Mouse (Mus musculus) CH12.LX (cell line): ENCODE results near the gene Trpc4ap. TPM values are rescaled to one million over a fixed set of nuclear protein-coding genes. Genes with fewer than 3 reads are reported as not detected.

Experiments used
- DNase-seq: peaks from one replicate; pipeline ENCODE4 v3.0.0-alpha.2; 2013; ENCODE audit errors: extremely low read depth
- H3K27ac ChIP-seq: 2 replicates; pipeline ENCODE4 v1.5.1; 2012; ENCODE audit warnings: low read depth, mild to moderate bottlenecking, control low read depth, moderate library complexity; ENCODE audit not compliant: insufficient read depth
- H3K27me3 ChIP-seq: replicated peaks from 2 replicates; pipeline ENCODE3; 2012; ENCODE audit warnings: inconsistent platforms
- H3K36me3 ChIP-seq, 2 experiments: replicated peaks in 1 of 2; 2 replicates each; pipeline versions ENCODE3 to v1.6.1; 2012; ENCODE audit warnings: inconsistent platforms in 1 of 2, low read length in 1 of 2, mild to moderate bottlenecking in 1 of 2, mixed read lengths in 1 of 2, moderate library complexity in 1 of 2; ENCODE audit not compliant: control insufficient read depth in 1 of 2, insufficient read depth in 1 of 2
- H3K4me1 ChIP-seq, 2 experiments: 2 replicates each; pipeline ENCODE4 v1.6.1; 2012; ENCODE audit warnings: inconsistent platforms in 1 of 2, moderate library complexity in 1 of 2; ENCODE audit not compliant: insufficient read depth in 2 of 2, control insufficient read depth in 1 of 2
- H3K4me2 ChIP-seq: 2 replicates; pipeline ENCODE4 v1.6.1; 2012; ENCODE audit warnings: low read depth, mild to moderate bottlenecking, control low read depth; ENCODE audit not compliant: poor library complexity, insufficient read depth, severe bottlenecking
- H3K4me3 ChIP-seq, 3 experiments: fragments of 150-350 bp in 1 of 3; sonication (generic) in 1 of 3; replicated peaks in 1 of 3; 2 replicates each; pipeline versions ENCODE3 to v1.5.1; 2011 to 2012; ENCODE audit warnings: low read depth in 2 of 3, low read length in 2 of 3, mild to moderate bottlenecking in 2 of 3, moderate library complexity in 2 of 3, control low read depth in 1 of 3, improper control_type of control experiment in 1 of 3, inconsistent platforms in 1 of 3, mixed read lengths in 1 of 3; ENCODE audit not compliant: poor library complexity in 1 of 3
- H3K79me2 ChIP-seq: replicated peaks from 2 replicates; pipeline ENCODE4 v1.6.1; 2012; ENCODE audit warnings: mild to moderate bottlenecking, moderate library complexity; ENCODE audit not compliant: control insufficient read depth, poor library complexity, insufficient read depth, severe bottlenecking; ENCODE audit errors: extremely low read depth
- H3K9ac ChIP-seq: 2 replicates; pipeline ENCODE4 v1.6.1; 2012; ENCODE audit warnings: low read depth, mild to moderate bottlenecking, control low read depth, moderate library complexity; ENCODE audit not compliant: insufficient read depth
- H3K9me3 ChIP-seq: replicated peaks from 2 replicates; pipeline ENCODE3; 2012; ENCODE audit warnings: low read length, inconsistent platforms, mixed read lengths
- BHLHE40 ChIP-seq: IDR thresholded peaks from 2 replicates; pipeline ENCODE4 v1.6.1; 2011; ENCODE audit warnings: mild to moderate bottlenecking, low read depth, low read length, improper control_type of control experiment
- CHD1 ChIP-seq: IDR thresholded peaks from 2 replicates; pipeline ENCODE4 v1.6.1; 2012; ENCODE audit warnings: low read depth, low read length, improper control_type of control experiment, inconsistent platforms
- CHD2 ChIP-seq: IDR thresholded peaks from 2 replicates; pipeline ENCODE4 v1.6.1; 2011; ENCODE audit warnings: low read length, improper control_type of control experiment
- CTCF ChIP-seq, 2 experiments: IDR thresholded peaks in 1 of 2; conservative IDR thresholded peaks in 1 of 2; 2 replicates each; pipeline ENCODE4 v1.5.1; 2011 to 2012; ENCODE audit warnings: low read depth in 2 of 2, low read length in 2 of 2, improper control_type of control experiment in 1 of 2, inconsistent platforms in 1 of 2, mild to moderate bottlenecking in 1 of 2, moderate library complexity in 1 of 2
- ELF1 ChIP-seq: IDR thresholded peaks from 2 replicates; pipeline ENCODE4 v1.6.1; 2014; ENCODE audit warnings: low read depth, mild to moderate bottlenecking, inconsistent platforms, low read length, improper control_type of control experiment
- GABPA ChIP-seq: IDR thresholded peaks from 2 replicates; pipeline ENCODE4 v1.6.1; 2012; ENCODE audit warnings: low read depth, low read length, improper control_type of control experiment, inconsistent platforms; ENCODE audit not compliant: insufficient replicate concordance
- HCFC1 ChIP-seq: IDR thresholded peaks from 2 replicates; pipeline ENCODE4 v1.6.1; 2012; ENCODE audit warnings: low read depth, mild to moderate bottlenecking, inconsistent platforms, low read length, improper control_type of control experiment
- IRF4 ChIP-seq: IDR thresholded peaks from 2 replicates; pipeline ENCODE4 v1.6.1; 2014; ENCODE audit warnings: low read depth, mild to moderate bottlenecking, inconsistent platforms, low read length, improper control_type of control experiment
- JUND ChIP-seq: conservative IDR thresholded peaks from 2 replicates; pipeline ENCODE4 v1.6.1; 2011; ENCODE audit warnings: low read depth, low read length, improper control_type of control experiment
- KAT2A ChIP-seq: IDR thresholded peaks from 2 replicates; pipeline ENCODE4 v1.6.1; 2012; ENCODE audit warnings: low read length, improper control_type of control experiment, inconsistent platforms; ENCODE audit not compliant: insufficient replicate concordance
- MAZ ChIP-seq: IDR thresholded peaks from 2 replicates; pipeline ENCODE4 v1.6.1; 2012; ENCODE audit warnings: low read depth, mild to moderate bottlenecking, inconsistent platforms, low read length, improper control_type of control experiment, moderate library complexity
- MEF2A ChIP-seq: IDR thresholded peaks from 2 replicates; pipeline ENCODE4 v1.6.1; 2014; ENCODE audit warnings: low read depth, mild to moderate bottlenecking, inconsistent platforms, low read length, improper control_type of control experiment, borderline replicate concordance
- POLR2AphosphoS2 ChIP-seq: IDR thresholded peaks from 2 replicates; pipeline ENCODE4 v1.6.1; 2011; ENCODE audit warnings: low read depth, low read length, improper control_type of control experiment
- SIN3A ChIP-seq: IDR thresholded peaks from 2 replicates; pipeline ENCODE4 v1.6.1; 2012; ENCODE audit warnings: low read length, improper control_type of control experiment, inconsistent platforms
- SMC3 ChIP-seq: IDR thresholded peaks from 2 replicates; pipeline ENCODE4 v1.6.1; 2011; ENCODE audit warnings: low read depth, low read length, improper control_type of control experiment
- USF2 ChIP-seq: conservative IDR thresholded peaks from 2 replicates; pipeline ENCODE4 v1.6.1; 2011; ENCODE audit warnings: low read depth, low read length, improper control_type of control experiment
- ZC3H11A ChIP-seq: IDR thresholded peaks from 2 replicates; pipeline ENCODE4 v1.6.1; 2012; ENCODE audit warnings: low read depth, mild to moderate bottlenecking, inconsistent platforms, low read length, improper control_type of control experiment
- ZKSCAN1 ChIP-seq: IDR thresholded peaks from 2 replicates; pipeline ENCODE4 v1.6.1; 2012; ENCODE audit warnings: low read depth, inconsistent platforms, low read length, improper control_type of control experiment, borderline replicate concordance
- ZMIZ1 ChIP-seq: IDR thresholded peaks from 2 replicates; pipeline ENCODE4 v1.6.1; 2012; ENCODE audit warnings: low read depth, mild to moderate bottlenecking, inconsistent platforms, low read length, improper control_type of control experiment
- ZNF384 ChIP-seq: IDR thresholded peaks from 2 replicates; pipeline ENCODE4 v1.6.1; 2012; ENCODE audit warnings: low read depth, low read length, improper control_type of control experiment, inconsistent platforms
- dilution Hi-C: fragments of 300-500 bp; cut with MboI; formaldehyde crosslinking; loops from 2 replicates; pipeline ENCODE4 v1.14.3; 2020; ENCODE audit warnings: low sequenced_read_pairs; ENCODE audit not compliant: extremely low pct_unique_long_range_greater_than_20kb, extremely low pct_ligation_motif_present
- in situ Hi-C: fragments of 300-500 bp; cut with MboI; formaldehyde crosslinking; loops from 3 replicates; pipeline ENCODE4 v1.14.3; 2019; ENCODE audit warnings: low sequenced_read_pairs, low pct_ligation_motif_present, low pct_unique_long_range_greater_than_20kb, mixed read lengths
- polyA plus RNA-seq: library from polyadenylated mRNA; unstranded; fragments of >175 nt; gene quantifications from 2 replicates; pipeline ENCODE4 v1.2.1, GENCODE M21; 2012; ENCODE audit warnings: low read depth; ENCODE audit not compliant: insufficient read length
- total RNA-seq, 2 experiments: library from RNA; depleted of rRNA; stranded (reverse); fragments of 300-350 nt in 1 of 2; fragments of >200 nt in 1 of 2; gene quantifications; 2 replicates each; pipeline ENCODE4 v1.2.3; 2012 to 2014

Gene Trpc4ap
- total and polyA plus RNA-seq, 3 experiments, result 52.8 to 105 (median 55.8) TPM

DNA sequence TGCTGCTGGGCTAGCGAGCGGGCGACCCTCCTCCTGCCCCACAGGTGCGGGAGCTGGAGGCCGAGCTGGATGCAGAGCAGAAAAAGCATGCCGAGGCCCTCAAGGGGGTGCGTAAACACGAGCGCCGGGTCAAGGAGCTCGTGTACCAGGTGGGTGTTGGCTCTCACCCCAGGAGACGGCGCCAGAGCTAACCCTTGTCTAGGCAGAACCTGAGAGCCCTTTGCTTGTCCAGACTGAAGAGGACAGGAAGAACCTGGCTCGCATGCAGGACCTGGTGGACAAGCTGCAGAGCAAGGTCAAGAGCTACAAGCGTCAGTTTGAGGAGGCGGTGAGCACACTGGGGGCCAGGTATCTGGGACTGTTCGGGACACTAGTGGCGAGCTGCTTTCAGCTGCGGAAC lies 59.1 kb downstream of the Trpc4ap start:
- Histone ChIP-seq H3K27me3 (no peaks in the 10 kb centered on the region), H3K9me3 (no peaks in the 10 kb centered on the region), H3K79me2 (no peaks in the 10 kb centered on the region), H3K4me1 (no peaks in the 10 kb centered on the region), H3K27ac (no peak overlapping the region), H3K9ac (no peak overlapping the region), H3K4me3 (no peak overlapping the region), H3K36me3 (peaks cover 50 to 94% of the 10 kb centered on the region in 2 experiments), H3K4me2 (no peak overlapping the region)
- TF ChIP-seq ZMIZ1 (no peak), IRF4 (no peak), ZC3H11A (no peak), ZNF384 (no peak), CHD2 (no peak), MAZ (no peak), GABPA (no peak), JUND (no peak), SMC3 (no peak)
- in situ Hi-C loops, result no loop called here
- DNase-seq, result no peak
- dilution Hi-C loops, result no loop called here

GRCm38 (mm10) chr2:155632138-155632936 lies 59.8 kb downstream of the Trpc4ap start:
- no peak overlapping the region for H3K9ac ChIP-seq
- H3K27me3 ChIP-seq, result no peaks in the 10 kb centered on the region
- no peak overlapping the region for H3K4me2 ChIP-seq
- in situ Hi-C loops, result no loop called here
- H3K36me3 ChIP-seq, result peaks cover 42 to 86% of the 10 kb centered on the region in 2 experiments
- no peak overlapping the region for H3K4me3 ChIP-seq
- dilution Hi-C loops, result no loop called here
- no peaks in the 10 kb centered on the region for H3K9me3 ChIP-seq
- H3K27ac ChIP-seq, result no peak overlapping the region
- H3K79me2 ChIP-seq, result no peaks in the 10 kb centered on the region
- no peak for DNase-seq
- no peaks in the 10 kb centered on the region for H3K4me1 ChIP-seq
- TF ChIP-seq CHD1, result no peak
- TF ChIP-seq BHLHE40, result no peak
- no peak for TF ChIP-seq KAT2A
- no peak for TF ChIP-seq MEF2A
- TF ChIP-seq SIN3A, result no peak
- TF ChIP-seq ZKSCAN1, result no peak
- TF ChIP-seq CTCF (conservative IDR thresholded peaks at IDR 0.05 in 1 of 2, IDR thresholded peaks at IDR 0.05 in 1 of 2; ENCODE audit: low read depth in 2 of 2, low read length in 2 of 2), result no peak
- no peak for TF ChIP-seq HCFC1
- no peak for TF ChIP-seq MAZ
- TF ChIP-seq POLR2AphosphoS2, result no peak
- no peak for TF ChIP-seq USF2
- no peak for TF ChIP-seq ELF1
